Mouse (Mus musculus) embryonic facial prominence, embryonic 13.5 days (tissue): ENCODE data around the gene Cib3. TPM values are rescaled to one million over a fixed set of nuclear protein-coding genes. Genes with fewer than 3 reads are reported as not detected.

Experiments used
- ATAC-seq: fragments of 200-750 bp; cut with Nextera tagmentation; 2 replicates; pipeline ENCODE4 v1.8.0; 2017; ENCODE audit warnings: low read depth; ENCODE audit not compliant: insufficient number of reproducible peaks, insufficient read depth, low FRiP score, low TSS enrichment
- H3K27ac ChIP-seq: fragments of 300-500 bp; sonication (generic); 2 replicates; pipeline ENCODE4 v1.5.1; 2015; ENCODE audit warnings: moderate library complexity, mild to moderate bottlenecking, inconsistent platforms
- H3K27me3 ChIP-seq: fragments of 300-500 bp; sonication (generic); 2 replicates; pipeline ENCODE4 v1.6.1; 2015; ENCODE audit warnings: mild to moderate bottlenecking, inconsistent platforms
- H3K36me3 ChIP-seq: fragments of 300-500 bp; sonication (generic); 2 replicates; pipeline ENCODE4 v1.6.1; 2015; ENCODE audit warnings: mild to moderate bottlenecking, inconsistent platforms
- H3K4me1 ChIP-seq: fragments of 300-500 bp; sonication (generic); 2 replicates; pipeline ENCODE4 v1.6.1; 2015; ENCODE audit warnings: inconsistent platforms
- H3K4me2 ChIP-seq: fragments of 300-500 bp; sonication (generic); 2 replicates; pipeline ENCODE4 v1.6.1; 2015; ENCODE audit warnings: moderate library complexity, mild to moderate bottlenecking, inconsistent platforms
- H3K4me3 ChIP-seq: fragments of 300-500 bp; sonication (generic); 2 replicates; pipeline ENCODE4 v1.5.1; 2015; ENCODE audit warnings: mild to moderate bottlenecking, inconsistent platforms
- H3K9ac ChIP-seq: fragments of 300-500 bp; sonication (generic); 2 replicates; pipeline ENCODE4 v1.6.1; 2015; ENCODE audit warnings: mild to moderate bottlenecking, inconsistent platforms
- H3K9me3 ChIP-seq: fragments of 300-500 bp; sonication (generic); 2 replicates; pipeline ENCODE4 v1.6.1; 2016; ENCODE audit warnings: inconsistent platforms
- WGBS: fragments of 180-500 bp; shearing (Covaris S2); methylation state at CpG from one replicate; pipeline ENCODE4 v1.1.7; 2015; ENCODE audit warnings: mixed read lengths; 5-methylcytosine and 5-hydroxymethylcytosine counted together
- polyA plus RNA-seq: library from polyadenylated mRNA; unstranded; fragments of >200 nt; fragmentation: Nextera tagmentation; extraction: Ambion mirVana; gene quantifications from 2 replicates; pipeline ENCODE4 v1.2.1, GENCODE M21; 2015

Gene Cib3
- polyA plus RNA-seq: not detected in 2 replicates

DNA sequence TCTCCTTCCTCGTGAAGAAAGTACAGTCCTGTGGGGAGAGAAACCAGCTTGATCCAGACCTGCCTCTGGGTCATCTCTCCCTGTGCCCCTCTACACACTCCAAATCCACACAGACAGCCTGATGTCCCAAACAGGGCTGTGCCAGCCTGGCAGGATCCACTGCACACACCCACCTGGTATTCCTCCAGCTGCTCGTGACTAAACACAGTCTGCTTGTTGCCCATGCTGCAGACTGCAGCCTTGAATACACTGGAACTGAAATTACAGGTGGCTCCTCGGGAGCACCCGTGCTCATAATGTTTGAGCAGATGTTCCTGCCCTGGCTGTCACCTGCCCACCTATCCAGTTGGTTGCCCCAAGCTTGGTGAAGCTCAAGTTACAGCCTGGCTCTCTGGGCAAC lies at the start of gene Cib3:
Cib3 (minus strand) TSS at position 87 of the 400 bp plus-strand sequence.
- whole genome bisulfite sequencing: 52% methylated on average over 4 of the region's 4 CpGs
- Histone ChIP-seq H3K9ac (no peak within 1 kb of the TSS), H3K9me3 (no peaks in the 10 kb centered on the region), H3K36me3 (no peaks in the 10 kb centered on the region), H3K4me3 (no peak within 1 kb of the TSS), H3K27ac (no peak within 1 kb of the TSS), H3K4me2 (no peak within 1 kb of the TSS), H3K27me3 (peaks cover 5% of the 10 kb centered on the region; the same call in 1 of the 2 replicates), H3K4me1 (no peaks in the 10 kb centered on the region)
- no peak for ATAC-seq

DNA sequence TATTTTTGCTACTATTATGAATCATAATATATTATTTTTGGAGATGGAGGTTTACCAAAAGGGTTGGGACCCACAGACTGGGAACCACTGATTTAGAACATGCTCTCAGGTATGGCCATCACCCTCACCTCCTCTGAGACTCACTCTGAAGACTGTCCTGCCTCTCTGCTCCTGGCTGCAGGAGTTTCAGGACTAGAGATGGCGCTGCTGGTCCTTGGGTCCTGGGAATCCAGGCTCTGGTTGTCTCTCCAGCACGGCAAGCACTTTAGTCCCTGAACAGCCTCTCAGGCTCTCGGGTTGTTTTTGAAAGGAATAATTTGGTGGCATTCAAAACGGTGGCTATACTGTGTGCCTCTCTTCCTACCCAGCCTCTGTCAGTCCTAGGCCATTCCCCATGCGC lies 49.2 kb upstream of the Cib3 start:
- no peak overlapping the region for H3K4me3 ChIP-seq
- no peaks in the 10 kb centered on the region for H3K27me3 ChIP-seq
- no peak for ATAC-seq
- peaks cover 5% of the 10 kb centered on the region for H3K36me3 ChIP-seq
- no peak overlapping the region for H3K9ac ChIP-seq
- no peak overlapping the region for H3K27ac ChIP-seq
- H3K4me2 ChIP-seq: no peak overlapping the region
- H3K4me1 ChIP-seq: peaks cover 7% of the 10 kb centered on the region
- 47% methylated on average over 5 of the region's 5 CpGs for WGBS
- H3K9me3 ChIP-seq: no peaks in the 10 kb centered on the region

DNA sequence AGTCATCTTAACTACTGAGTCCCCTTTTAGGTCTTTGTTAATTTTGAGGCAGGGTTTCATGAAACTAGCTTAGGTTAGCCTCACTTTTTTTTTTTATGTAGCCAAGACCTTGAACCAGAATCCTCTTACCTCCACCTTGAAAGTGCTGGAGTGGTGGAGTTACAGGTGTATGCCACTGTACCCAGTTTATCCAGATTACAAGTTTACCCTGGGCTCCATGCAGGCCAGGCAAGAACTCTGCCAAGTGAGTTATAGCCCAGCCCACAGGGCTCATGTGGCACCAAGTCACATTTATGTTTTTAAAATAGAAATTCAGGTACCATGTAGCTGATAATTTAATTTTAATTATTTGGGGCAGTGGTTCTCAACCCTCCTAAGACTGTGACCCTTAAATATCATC lies 48.8 kb upstream of the Cib3 start:
- Histone ChIP-seq H3K4me2 (no peak overlapping the region), H3K9me3 (no peaks in the 10 kb centered on the region), H3K27ac (no peak overlapping the region), H3K4me1 (peaks cover 7% of the 10 kb centered on the region), H3K9ac (no peak overlapping the region), H3K36me3 (peaks cover 7% of the 10 kb centered on the region), H3K27me3 (no peaks in the 10 kb centered on the region), H3K4me3 (no peak overlapping the region)
- no peak for ATAC-seq

DNA sequence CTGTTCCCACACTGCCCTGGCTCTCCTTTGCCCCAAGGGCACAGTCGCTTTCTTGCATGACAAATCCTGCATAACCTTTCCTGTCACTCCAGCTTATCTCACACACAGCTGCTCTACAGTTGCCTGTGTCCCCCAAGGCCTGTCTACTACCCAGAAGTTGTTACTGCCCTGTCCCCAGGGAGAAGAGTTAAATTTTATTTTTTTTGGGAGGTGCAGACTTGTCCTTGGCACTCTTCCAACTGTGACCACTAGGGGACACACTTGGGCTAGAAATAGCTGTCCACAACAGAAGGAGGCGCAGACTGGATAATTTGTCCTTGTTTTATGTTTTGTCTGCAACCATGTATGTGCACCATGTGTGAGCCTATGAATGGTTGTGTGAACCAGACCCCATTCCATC lies 48.4 kb upstream of the Cib3 start:
- H3K9ac ChIP-seq: peak overlapping the region; percentile 46; the same call in 1 of the 2 replicates
- no peak overlapping the region for H3K27ac ChIP-seq
- no peak overlapping the region for H3K4me3 ChIP-seq
- 24% methylated on average over 2 of the region's 2 CpGs for WGBS
- H3K9me3 ChIP-seq: no peaks in the 10 kb centered on the region
- peaks cover 7% of the 10 kb centered on the region for H3K36me3 ChIP-seq
- H3K4me2 ChIP-seq: no peak overlapping the region
- ATAC-seq: no peak
- peaks cover 7% of the 10 kb centered on the region for H3K4me1 ChIP-seq
- H3K27me3 ChIP-seq: no peaks in the 10 kb centered on the region

DNA sequence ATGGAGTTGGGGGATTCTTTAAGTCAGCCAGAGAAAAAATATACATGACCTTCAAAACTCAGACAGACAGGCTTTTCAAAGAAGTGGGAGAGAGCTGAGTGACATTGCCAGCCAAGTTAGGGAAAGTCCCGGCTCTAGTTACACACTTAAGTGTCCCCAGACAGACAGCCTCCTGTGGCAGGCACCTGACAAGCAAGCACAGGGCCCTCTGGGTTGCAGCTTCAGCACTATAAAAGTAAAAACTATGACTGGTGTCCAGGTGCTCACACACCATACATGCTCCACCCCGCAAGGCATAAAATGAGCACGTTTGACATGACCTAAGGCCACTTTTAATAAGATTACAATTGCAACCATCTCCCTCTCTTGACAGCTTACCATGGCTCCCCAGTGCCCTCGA lies 47.9 kb upstream of the Cib3 start:
- no peak overlapping the region for H3K27ac ChIP-seq
- no peak overlapping the region for H3K4me2 ChIP-seq
- ATAC-seq: no peak
- no peak overlapping the region for H3K4me3 ChIP-seq
- peaks cover 10% of the 10 kb centered on the region for H3K36me3 ChIP-seq
- no peaks in the 10 kb centered on the region for H3K9me3 ChIP-seq
- WGBS: 41% methylated on average over 4 of the region's 4 CpGs
- H3K9ac ChIP-seq: peak overlapping the region; percentile 46; the same call in 1 of the 2 replicates
- H3K27me3 ChIP-seq: no peaks in the 10 kb centered on the region
- peaks cover 7% of the 10 kb centered on the region for H3K4me1 ChIP-seq

DNA sequence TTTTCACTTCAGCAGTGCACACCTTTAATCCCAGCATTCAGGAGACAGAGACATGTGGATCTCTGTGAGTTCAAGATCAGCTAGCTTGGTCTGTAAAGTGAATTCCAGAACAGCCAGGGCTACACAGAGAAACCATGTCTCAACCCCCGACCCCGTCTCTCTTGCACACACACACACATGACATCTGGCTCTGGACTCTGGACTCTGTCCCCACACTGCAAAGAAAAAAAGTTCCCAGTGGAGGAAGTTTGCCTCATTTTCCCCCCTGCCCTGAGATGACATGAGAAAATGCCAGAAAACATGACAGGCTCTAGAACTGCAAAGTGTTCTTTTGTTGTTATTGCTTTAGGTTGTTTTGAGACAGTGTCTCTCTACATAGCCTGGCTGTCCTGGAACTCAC lies 47.2 kb upstream of the Cib3 start:
- no peak for ATAC-seq
- Histone ChIP-seq H3K36me3 (peaks cover 17% of the 10 kb centered on the region), H3K9ac (no peak overlapping the region), H3K4me1 (peaks cover 7% of the 10 kb centered on the region), H3K27me3 (no peaks in the 10 kb centered on the region), H3K9me3 (no peaks in the 10 kb centered on the region), H3K27ac (no peak overlapping the region), H3K4me3 (no peak overlapping the region), H3K4me2 (no peak overlapping the region)
- WGBS: 67% methylated on average over 2 of the region's 2 CpGs

DNA sequence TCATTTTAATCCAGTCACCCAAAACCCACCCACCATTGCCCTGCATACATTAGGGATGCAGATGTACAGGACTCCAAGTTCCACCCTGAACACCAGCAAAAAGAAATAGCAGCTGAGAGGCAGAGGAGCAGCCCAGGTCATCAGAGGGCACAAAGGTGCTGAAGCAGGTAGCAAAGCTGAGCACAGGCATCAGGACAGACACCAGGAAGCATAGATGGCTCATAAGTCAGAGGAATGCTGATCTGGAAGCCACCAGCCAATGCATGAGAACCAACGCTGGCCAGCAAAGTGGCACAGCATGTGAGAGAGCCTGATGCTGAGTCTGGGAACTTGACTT lies 45.2 kb upstream of the Cib3 start:
- peaks cover 7% of the 10 kb centered on the region for H3K4me1 ChIP-seq
- H3K9me3 ChIP-seq: no peaks in the 10 kb centered on the region
- no peak overlapping the region for H3K4me3 ChIP-seq
- no peak overlapping the region for H3K27ac ChIP-seq
- WGBS: 82% methylated on average over 1 of the region's 1 CpGs
- H3K9ac ChIP-seq: no peak overlapping the region
- no peaks in the 10 kb centered on the region for H3K27me3 ChIP-seq
- H3K36me3 ChIP-seq: peaks cover 33% of the 10 kb centered on the region
- ATAC-seq: no peak
- no peak overlapping the region for H3K4me2 ChIP-seq

DNA sequence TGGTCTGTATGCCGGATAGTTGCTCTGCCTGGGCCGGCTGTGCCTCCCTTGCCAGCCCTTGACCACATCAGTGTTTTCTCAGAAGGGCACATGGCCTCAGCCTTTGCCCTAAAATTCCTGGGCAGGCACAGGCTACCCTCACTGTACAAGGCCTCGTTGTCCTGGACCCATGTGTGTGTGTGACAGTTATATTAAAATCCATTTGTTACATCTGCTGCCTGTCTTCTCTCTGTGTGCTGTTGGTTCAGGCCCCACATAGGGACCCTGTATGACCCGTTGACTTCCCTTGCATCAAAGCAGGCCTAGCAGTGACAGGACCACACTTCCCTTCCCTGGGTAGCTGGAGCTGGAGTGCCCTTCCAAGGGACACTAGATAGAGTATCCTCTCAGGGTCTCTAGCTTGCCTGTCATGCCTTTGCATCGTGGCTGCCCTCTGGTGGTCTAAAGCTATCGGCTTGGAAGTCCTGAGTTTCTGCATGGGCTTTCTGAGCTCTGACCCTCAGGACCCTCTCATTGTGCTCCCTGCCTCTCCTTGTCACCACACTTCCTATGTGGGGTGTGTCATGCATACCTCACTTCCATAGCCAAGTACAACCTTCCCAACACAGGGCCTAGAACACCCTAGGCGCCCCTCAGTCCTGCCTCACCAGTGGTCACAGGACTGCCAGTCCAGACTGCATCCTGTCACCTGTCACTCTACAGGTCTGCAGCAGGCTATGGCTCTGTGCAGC lies 44.7 kb upstream of the Cib3 start:
- H3K27me3 ChIP-seq: no peaks in the 10 kb centered on the region
- peaks cover 7% of the 10 kb centered on the region for H3K4me1 ChIP-seq
- ATAC-seq: no peak; the same call in 1 of the 2 replicates
- 56% methylated on average over 7 of the region's 7 CpGs for WGBS
- H3K4me3 ChIP-seq: no peak overlapping the region
- H3K27ac ChIP-seq: no peak overlapping the region
- H3K9ac ChIP-seq: no peak overlapping the region
- H3K9me3 ChIP-seq: no peaks in the 10 kb centered on the region
- H3K4me2 ChIP-seq: no peak overlapping the region
- peaks cover 38% of the 10 kb centered on the region for H3K36me3 ChIP-seq

DNA sequence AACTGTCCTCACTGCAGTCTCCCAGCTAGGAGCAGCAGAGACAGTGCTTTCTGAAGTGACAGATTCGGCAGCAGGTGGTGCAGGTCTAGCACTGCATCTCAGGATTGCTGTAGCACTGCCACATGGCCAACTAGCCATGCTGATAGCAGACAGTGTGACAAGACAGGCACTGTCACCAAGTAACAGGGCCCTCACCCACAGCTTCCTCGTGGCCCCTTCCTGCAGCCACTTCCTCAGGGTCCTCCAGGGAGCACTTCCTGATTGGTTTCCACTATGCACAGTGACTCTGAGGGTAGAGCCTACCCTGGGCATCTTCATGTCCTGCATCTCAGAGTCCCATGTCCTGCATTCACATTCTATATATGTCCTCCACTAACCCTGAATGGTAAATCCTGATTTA lies 32.0 kb upstream of the Cib3 start:
- Histone ChIP-seq H3K27me3 (no peaks in the 10 kb centered on the region), H3K4me3 (no peak overlapping the region), H3K9ac (no peak overlapping the region), H3K4me2 (no peak overlapping the region), H3K4me1 (peaks cover 10% of the 10 kb centered on the region), H3K36me3 (peaks cover 28% of the 10 kb centered on the region), H3K27ac (no peak overlapping the region), H3K9me3 (no peaks in the 10 kb centered on the region)
- 80% methylated on average over 2 of the region's 2 CpGs for WGBS
- ATAC-seq: no peak

DNA sequence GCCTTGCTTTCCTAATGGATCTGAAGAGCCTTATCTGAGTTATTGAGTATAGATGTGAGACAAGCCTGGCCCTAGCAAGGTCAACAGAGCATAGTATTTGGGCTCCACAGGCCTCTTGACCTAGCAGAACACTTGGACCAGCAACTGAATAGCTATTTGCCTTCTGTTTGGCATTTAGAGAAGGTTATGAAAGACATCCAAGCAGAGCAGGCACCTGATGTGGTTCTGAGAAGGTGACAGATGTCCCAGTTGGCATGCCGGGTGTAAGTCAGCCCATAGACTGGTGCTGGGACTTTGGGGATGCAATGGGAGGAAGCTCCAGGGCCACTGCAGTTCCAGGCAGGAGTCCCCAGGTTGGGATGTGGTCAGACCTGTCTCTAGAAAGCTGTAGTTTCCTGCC lies 29.6 kb upstream of the Cib3 start:
- Histone ChIP-seq H3K9me3 (no peaks in the 10 kb centered on the region), H3K36me3 (peaks cover 23% of the 10 kb centered on the region), H3K27me3 (no peaks in the 10 kb centered on the region), H3K4me2 (no peak overlapping the region), H3K9ac (no peak overlapping the region), H3K4me1 (peaks cover 10% of the 10 kb centered on the region), H3K4me3 (no peak overlapping the region), H3K27ac (no peak overlapping the region)
- ATAC-seq: no peak
- 91% methylated on average over 1 of the region's 1 CpGs for WGBS

DNA sequence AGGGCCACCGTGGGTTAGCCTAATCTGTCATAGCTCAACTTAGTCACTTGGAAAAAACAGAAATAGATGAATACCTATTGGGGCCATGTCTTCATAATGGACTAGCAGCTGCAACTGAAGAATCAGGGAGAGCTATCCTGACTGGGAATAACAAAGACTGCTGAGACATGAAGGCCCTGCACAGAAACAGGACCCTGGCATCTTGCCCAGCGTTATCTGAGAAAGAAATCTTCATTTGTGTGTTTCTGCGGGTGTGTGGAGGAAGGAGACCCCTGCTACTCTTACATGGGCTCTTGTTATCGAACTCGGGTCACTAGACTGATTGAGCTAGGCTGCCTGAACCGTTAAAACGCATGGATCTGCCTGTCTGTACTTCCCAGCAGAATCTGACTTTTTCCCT lies 28.3 kb upstream of the Cib3 start:
- no peak for ATAC-seq
- H3K27me3 ChIP-seq: no peaks in the 10 kb centered on the region
- WGBS: 76% methylated on average over 7 of the region's 7 CpGs
- peak overlapping the region; percentile 70 for H3K4me2 ChIP-seq
- H3K9ac ChIP-seq: peak overlapping the region; percentile 74
- H3K9me3 ChIP-seq: no peaks in the 10 kb centered on the region
- H3K4me3 ChIP-seq: peak overlapping the region; percentile 73
- H3K36me3 ChIP-seq: peaks cover 10% of the 10 kb centered on the region; the same call in 1 of the 2 replicates
- H3K4me1 ChIP-seq: peaks cover 10% of the 10 kb centered on the region
- no peak overlapping the region for H3K27ac ChIP-seq

DNA sequence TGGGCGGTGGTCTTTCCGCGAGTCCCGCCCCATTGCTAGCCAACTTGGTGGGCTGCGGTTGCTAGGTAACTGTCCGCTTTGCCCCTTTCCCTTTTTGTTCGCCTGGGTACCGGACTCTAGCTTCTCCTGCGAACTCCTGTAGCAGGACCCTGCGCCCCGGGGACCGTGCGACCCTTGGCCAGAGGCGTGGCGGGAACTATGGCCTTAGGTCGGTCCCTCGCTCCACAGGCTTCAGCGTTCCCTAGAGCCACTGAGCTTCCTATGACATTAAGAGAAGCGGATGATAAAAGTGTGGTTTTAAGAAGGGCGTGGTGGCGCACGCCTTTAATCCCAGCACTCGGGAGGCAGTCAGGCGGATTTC lies 27.7 kb upstream of the Cib3 start:
- peak overlapping the region; percentile 74 for H3K9ac ChIP-seq
- H3K4me1 ChIP-seq: peaks cover 10% of the 10 kb centered on the region
- no peak; the same call in 1 of the 2 replicates for ATAC-seq
- WGBS: 2% methylated on average over 24 of the region's 24 CpGs
- peak overlapping the region; percentile 95 for H3K27ac ChIP-seq
- H3K36me3 ChIP-seq: peaks cover 10% of the 10 kb centered on the region; the same call in 1 of the 2 replicates
- no peaks in the 10 kb centered on the region for H3K27me3 ChIP-seq
- peak overlapping the region; percentile 70 for H3K4me2 ChIP-seq
- no peaks in the 10 kb centered on the region for H3K9me3 ChIP-seq
- H3K4me3 ChIP-seq: peak overlapping the region; percentile 73
